Mouse (Mus musculus): ENCODE measurements around the gene Cbx7. TPM values are rescaled to one million over a fixed set of nuclear protein-coding genes. Genes with fewer than 3 reads are reported as not detected.

The Cbx7 gene
- polyA plus RNA-seq (2015; fragmentation: Nextera tagmentation; extraction: Ambion mirVana): 4.7 and 5.2 TPM in 2 replicates

- Histone ChIP-seq H3K4me3 (ENCODE audit: low read length) (no peak within 1 kb of the TSS), H3K9me3 (ENCODE audit: control insufficient read depth, low read length) (no peaks in the 10 kb centered on the region), H3K36me3 (ENCODE audit: control insufficient read depth, insufficient read depth, low read length) (no peaks in the 10 kb centered on the region), H3K27me3 (replicated peaks; ENCODE audit: control insufficient read depth, insufficient read depth, low read length) (no peaks in the 10 kb centered on the region), H3K9ac (ENCODE audit: low read depth, low read length) (no peak within 1 kb of the TSS), H3K27ac (ENCODE audit: low read depth, low read length) (no peak within 1 kb of the TSS), H3K4me2 (ENCODE audit: low read length) (no peak within 1 kb of the TSS), H3K4me1 (ENCODE audit: control insufficient read depth, insufficient read depth, low read depth, low read length) (no peaks in the 10 kb centered on the region)
- 93% methylated on average over 11 of the region's 11 CpGs for WGBS
- no peak for ATAC-seq
Observed at GRCm38 (mm10) chr15:79970940-79971339, at the start of gene Cbx7. TSS of gene Cbx7 (minus strand) at chr15:79971119.

GRCm38 (mm10) chr15:80020516-80020915 lies 49.6 kb upstream of the Cbx7 start:
- no peak overlapping the region for H3K4me3 ChIP-seq (ENCODE audit: low read length)
- ATAC-seq: no peak
- no peak overlapping the region for H3K4me2 ChIP-seq (ENCODE audit: low read length)
- no peaks in the 10 kb centered on the region for H3K36me3 ChIP-seq (ENCODE audit: control insufficient read depth, insufficient read depth, low read length)
- 72% methylated on average over 4 of the region's 4 CpGs for WGBS
- H3K4me1 ChIP-seq (ENCODE audit: control insufficient read depth, insufficient read depth, low read depth, low read length): peaks cover 11% of the 10 kb centered on the region
- peaks cover 8% of the 10 kb centered on the region for H3K27me3 ChIP-seq (replicated peaks; ENCODE audit: control insufficient read depth, insufficient read depth, low read length)
- no peak overlapping the region for H3K27ac ChIP-seq (ENCODE audit: low read depth, low read length)
- no peaks in the 10 kb centered on the region for H3K9me3 ChIP-seq (ENCODE audit: control insufficient read depth, low read length)
- H3K9ac ChIP-seq (ENCODE audit: low read depth, low read length): no peak overlapping the region

DNA sequence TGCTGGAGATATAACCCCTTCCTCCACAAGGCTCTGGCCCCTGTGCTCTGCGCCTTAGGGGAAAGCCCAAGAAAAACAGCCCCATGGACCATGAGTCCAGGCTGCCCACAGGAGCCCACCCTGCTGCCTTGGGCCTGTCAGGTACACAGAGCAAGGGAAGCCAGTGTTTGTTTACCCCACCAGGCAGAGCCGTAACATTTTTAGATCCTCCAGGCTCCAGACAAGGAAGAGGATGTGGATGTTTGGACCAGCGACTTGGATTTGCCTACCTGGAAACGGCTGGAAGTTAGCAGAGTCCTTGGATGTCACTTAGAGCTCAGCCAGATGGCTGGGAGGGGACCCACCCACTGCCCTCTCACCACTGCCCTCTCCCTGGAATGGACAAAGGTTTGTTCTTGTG lies 48.7 kb upstream of the Cbx7 start:
- Histone ChIP-seq H3K9me3 (ENCODE audit: control insufficient read depth, low read length) (no peaks in the 10 kb centered on the region), H3K27ac (ENCODE audit: low read depth, low read length) (no peak overlapping the region)
- 71% methylated on average over 4 of the region's 4 CpGs for whole genome bisulfite sequencing

GRCm38 (mm10) chr15:80019220-80019619 lies 48.3 kb upstream of the Cbx7 start:
- H3K27ac ChIP-seq (ENCODE audit: low read depth, low read length): no peak overlapping the region

More for the DNA sequence above, 48.7 kb upstream of the Cbx7 start:
- H3K9ac ChIP-seq (ENCODE audit: low read depth, low read length): no peak overlapping the region
- H3K36me3 ChIP-seq (ENCODE audit: control insufficient read depth, insufficient read depth, low read length): no peaks in the 10 kb centered on the region
- H3K4me2 ChIP-seq (ENCODE audit: low read length): no peak overlapping the region
- H3K4me3 ChIP-seq (ENCODE audit: low read length): no peak overlapping the region
- H3K27me3 ChIP-seq (replicated peaks; ENCODE audit: control insufficient read depth, insufficient read depth, low read length): peaks cover 15% of the 10 kb centered on the region
- H3K4me1 ChIP-seq (ENCODE audit: control insufficient read depth, insufficient read depth, low read depth, low read length): peaks cover 10% of the 10 kb centered on the region
- no peak for ATAC-seq

GRCm38 (mm10) chr15:80016563-80017301 lies 45.8 kb upstream of the Cbx7 start:
- Histone ChIP-seq H3K27ac (ENCODE audit: low read depth, low read length) (no peak overlapping the region), H3K4me1 (ENCODE audit: control insufficient read depth, insufficient read depth, low read depth, low read length) (peaks cover 28% of the 10 kb centered on the region), H3K4me3 (ENCODE audit: low read length) (no peak overlapping the region), H3K36me3 (ENCODE audit: control insufficient read depth, insufficient read depth, low read length) (no peaks in the 10 kb centered on the region), H3K27me3 (replicated peaks; ENCODE audit: control insufficient read depth, insufficient read depth, low read length) (peaks cover 18% of the 10 kb centered on the region), H3K9ac (ENCODE audit: low read depth, low read length) (no peak overlapping the region), H3K4me2 (ENCODE audit: low read length) (no peak overlapping the region), H3K9me3 (ENCODE audit: control insufficient read depth, low read length) (no peaks in the 10 kb centered on the region)
- WGBS: 92% methylated on average over 9 of the region's 9 CpGs
- ATAC-seq: no peak

More at GRCm38 (mm10) chr15:80019220-80019619, 48.3 kb upstream of the Cbx7 start:
- Histone ChIP-seq H3K36me3 (ENCODE audit: control insufficient read depth, insufficient read depth, low read length) (no peaks in the 10 kb centered on the region), H3K4me2 (ENCODE audit: low read length) (no peak overlapping the region), H3K4me1 (ENCODE audit: control insufficient read depth, insufficient read depth, low read depth, low read length) (peaks cover 14% of the 10 kb centered on the region), H3K9ac (ENCODE audit: low read depth, low read length) (no peak overlapping the region), H3K27me3 (replicated peaks; ENCODE audit: control insufficient read depth, insufficient read depth, low read length) (peaks cover 18% of the 10 kb centered on the region), H3K9me3 (ENCODE audit: control insufficient read depth, low read length) (no peaks in the 10 kb centered on the region), H3K4me3 (ENCODE audit: low read length) (no peak overlapping the region)
- no peak for ATAC-seq
- 79% methylated on average over 7 of the region's 7 CpGs for WGBS

GRCm38 (mm10) chr15:80015211-80015952 lies 44.5 kb upstream of the Cbx7 start:
- Histone ChIP-seq H3K9me3 (ENCODE audit: control insufficient read depth, low read length) (no peaks in the 10 kb centered on the region), H3K4me3 (ENCODE audit: low read length) (peak overlapping the region; percentile 73), H3K27me3 (replicated peaks; ENCODE audit: control insufficient read depth, insufficient read depth, low read length) (peaks cover 18% of the 10 kb centered on the region), H3K36me3 (ENCODE audit: control insufficient read depth, insufficient read depth, low read length) (no peaks in the 10 kb centered on the region), H3K4me2 (ENCODE audit: low read length) (peak overlapping the region; percentile 92), H3K4me1 (ENCODE audit: control insufficient read depth, insufficient read depth, low read depth, low read length) (peaks cover 29% of the 10 kb centered on the region), H3K9ac (ENCODE audit: low read depth, low read length) (peak overlapping the region; percentile 93), H3K27ac (ENCODE audit: low read depth, low read length) (no peak overlapping the region)
- no peak for ATAC-seq
- 53% methylated on average over 7 of the region's 7 CpGs for whole genome bisulfite sequencing

DNA sequence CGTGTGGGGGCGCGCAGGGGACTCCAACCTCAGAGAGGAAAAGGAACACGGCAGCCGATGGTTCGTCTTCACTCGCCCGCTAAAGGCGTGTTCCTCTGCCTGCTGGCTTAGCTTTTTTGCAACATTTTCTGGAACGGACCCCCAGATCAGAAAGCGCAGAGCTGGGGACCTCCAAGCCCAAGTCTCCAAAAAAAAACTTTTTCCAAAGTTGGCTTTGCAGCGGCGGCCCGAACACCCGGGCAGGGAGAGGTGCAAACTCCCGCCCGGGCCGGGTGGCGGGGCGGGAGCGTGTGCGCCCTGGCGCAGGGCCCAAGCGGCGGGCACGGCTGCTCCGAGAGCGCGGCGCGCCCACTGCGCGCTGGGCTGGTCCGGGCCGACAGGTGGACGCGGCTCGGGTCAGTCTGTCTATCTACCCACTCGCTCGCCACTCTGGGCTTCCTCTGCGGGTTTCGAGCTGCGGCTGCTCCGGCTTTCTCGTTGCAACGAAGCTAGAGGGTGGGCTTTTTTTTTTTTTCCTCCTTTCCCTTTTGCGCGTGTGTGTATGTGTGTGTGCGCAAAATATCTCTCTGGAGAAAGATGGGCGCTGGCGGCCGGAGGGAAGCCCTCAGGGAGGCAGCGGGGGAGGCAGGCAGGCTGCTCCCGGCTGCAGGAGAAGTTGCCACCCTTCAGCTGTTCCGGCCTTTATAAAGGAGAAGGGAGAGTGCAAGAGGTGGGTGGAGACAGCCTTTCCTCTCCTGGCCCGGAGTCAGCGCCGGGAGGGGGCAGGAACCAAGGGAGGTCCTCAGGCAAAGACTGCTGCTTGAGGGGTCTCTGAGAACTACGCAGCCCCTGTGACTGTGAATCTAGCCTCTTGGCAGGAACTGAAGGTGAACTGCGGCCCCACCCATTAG lies 43.6 kb upstream of the Cbx7 start, which contains the start of gene Pdgfb:
TSS of gene Pdgfb (minus strand) at position 657 of the 890 bp plus-strand sequence.
- peak within 1 kb of the TSS; percentile 92 for H3K4me2 ChIP-seq (ENCODE audit: low read length)
- no peak for ATAC-seq
- H3K9me3 ChIP-seq (ENCODE audit: control insufficient read depth, low read length): no peaks in the 10 kb centered on the region
- peaks cover 29% of the 10 kb centered on the region for H3K4me1 ChIP-seq (ENCODE audit: control insufficient read depth, insufficient read depth, low read depth, low read length)
- H3K36me3 ChIP-seq (ENCODE audit: control insufficient read depth, insufficient read depth, low read length): no peaks in the 10 kb centered on the region
- peaks cover 18% of the 10 kb centered on the region for H3K27me3 ChIP-seq (replicated peaks; ENCODE audit: control insufficient read depth, insufficient read depth, low read length)
- H3K27ac ChIP-seq (ENCODE audit: low read depth, low read length): peak within 1 kb of the TSS; percentile 84
- under 1% methylated on average over 60 of the region's 60 CpGs for WGBS
- H3K9ac ChIP-seq (ENCODE audit: low read depth, low read length): peak within 1 kb of the TSS; percentile 93
- peak within 1 kb of the TSS; percentile 73 for H3K4me3 ChIP-seq (ENCODE audit: low read length)

- H3K4me1 ChIP-seq (ENCODE audit: control insufficient read depth, insufficient read depth, low read depth, low read length): peaks cover 29% of the 10 kb centered on the region
- H3K27ac ChIP-seq (ENCODE audit: low read depth, low read length): peak overlapping the region; percentile 84
Observed at GRCm38 (mm10) chr15:80014031-80014320, 43.1 kb upstream of the Cbx7 start.

More at GRCm38 (mm10) chr15:80014031-80014320, 43.1 kb upstream of the Cbx7 start:
- Histone ChIP-seq H3K4me2 (ENCODE audit: low read length) (peak overlapping the region; percentile 92), H3K27me3 (replicated peaks; ENCODE audit: control insufficient read depth, insufficient read depth, low read length) (peaks cover 18% of the 10 kb centered on the region), H3K9me3 (ENCODE audit: control insufficient read depth, low read length) (no peaks in the 10 kb centered on the region), H3K4me3 (ENCODE audit: low read length) (peak overlapping the region; percentile 73), H3K36me3 (ENCODE audit: control insufficient read depth, insufficient read depth, low read length) (no peaks in the 10 kb centered on the region), H3K9ac (ENCODE audit: low read depth, low read length) (peak overlapping the region; percentile 93)
- no peak for ATAC-seq
- WGBS: under 1% methylated on average over 29 of the region's 37 CpGs
